Mouse (Mus musculus) MEL (cell line): ENCODE results near the gene Tmem248. TPM values are rescaled to one million over a fixed set of nuclear protein-coding genes. Genes with fewer than 3 reads are reported as not detected.

Experiments used
- DNase-seq: peaks from one replicate; pipeline ENCODE4 v3.0.0; 2011; ENCODE audit warnings: low read depth, low spot score
- H3K27ac ChIP-seq: 2 replicates; pipeline ENCODE4 v1.5.1; 2012; ENCODE audit warnings: low read depth, mild to moderate bottlenecking, control low read depth, low read length, moderate library complexity; ENCODE audit not compliant: control insufficient read depth
- H3K27me3 ChIP-seq, 2 experiments: fragments of 150-350 bp in 1 of 2; sonication (generic) in 1 of 2; 2 replicates each; pipeline ENCODE4 v1.6.1; 2012; ENCODE audit warnings: low read length in 2 of 2, mild to moderate bottlenecking in 2 of 2, improper control_type of control experiment in 1 of 2, moderate library complexity in 1 of 2; ENCODE audit not compliant: insufficient read depth in 2 of 2, control insufficient read depth in 1 of 2
- H3K36me3 ChIP-seq, 2 experiments: 2 replicates each; pipeline ENCODE4 v1.6.1; 2012 to 2014; ENCODE audit warnings: low read length in 2 of 2, improper control_type of control experiment in 1 of 2, inconsistent platforms in 1 of 2, mild to moderate bottlenecking in 1 of 2; ENCODE audit not compliant: insufficient read depth in 2 of 2, control insufficient read depth in 1 of 2
- H3K4me1 ChIP-seq, 2 experiments: fragments of 150-350 bp in 1 of 2; sonication (generic) in 1 of 2; 2 replicates each; pipeline ENCODE4 v1.6.1; 2012; ENCODE audit warnings: low read length in 2 of 2, improper control_type of control experiment in 1 of 2, mild to moderate bottlenecking in 1 of 2; ENCODE audit not compliant: insufficient read depth in 2 of 2, control insufficient read depth in 1 of 2
- H3K4me3 ChIP-seq, 2 experiments: fragments of 150-350 bp in 1 of 2; sonication (generic) in 1 of 2; 2 replicates each; pipeline ENCODE4 v1.5.1; 2012; ENCODE audit warnings: low read depth in 2 of 2, low read length in 2 of 2, mild to moderate bottlenecking in 2 of 2, moderate library complexity in 2 of 2, control low read depth in 1 of 2, improper control_type of control experiment in 1 of 2; ENCODE audit not compliant: control insufficient read depth in 1 of 2, insufficient read depth in 1 of 2
- H3K79me2 ChIP-seq: 2 replicates; pipeline ENCODE4 v1.6.1; 2012; ENCODE audit warnings: mild to moderate bottlenecking, low read length, moderate library complexity; ENCODE audit not compliant: control insufficient read depth, poor library complexity, insufficient read depth
- H3K9ac ChIP-seq: 2 replicates; pipeline ENCODE4 v1.6.1; 2012; ENCODE audit warnings: low read depth, mild to moderate bottlenecking, control low read depth, low read length, moderate library complexity; ENCODE audit not compliant: control insufficient read depth, poor library complexity, severe bottlenecking
- H3K9me3 ChIP-seq: fragments of 150-350 bp; sonication (generic); replicated peaks from 2 replicates; pipeline ENCODE4 v1.6.1; 2012; ENCODE audit warnings: mild to moderate bottlenecking, low read length, improper control_type of control experiment, moderate library complexity; ENCODE audit not compliant: insufficient read depth
- CHD1 ChIP-seq: IDR thresholded peaks from 2 replicates; pipeline ENCODE4 v1.6.1; 2012; ENCODE audit warnings: low read depth, mild to moderate bottlenecking, inconsistent platforms, low read length, improper control_type of control experiment
- CHD2 ChIP-seq: IDR thresholded peaks from 2 replicates; pipeline ENCODE4 v1.6.1; 2011; ENCODE audit warnings: low read length, improper control_type of control experiment
- CTCF ChIP-seq, 3 experiments: IDR thresholded peaks in 2 of 3; conservative IDR thresholded peaks in 1 of 3; 2 replicates each; pipeline ENCODE4 v1.5.1; 2011 to 2012; ENCODE audit warnings: low read length in 3 of 3, low read depth in 2 of 3, mild to moderate bottlenecking in 2 of 3, improper control_type of control experiment in 1 of 3, inconsistent platforms in 1 of 3, mixed read lengths in 1 of 3, moderate library complexity in 1 of 3; ENCODE audit not compliant: control insufficient read depth in 1 of 3, insufficient read depth in 1 of 3, poor library complexity in 1 of 3, severe bottlenecking in 1 of 3
- E2F4 ChIP-seq: IDR thresholded peaks from 2 replicates; pipeline ENCODE4 v1.6.1; 2011; ENCODE audit warnings: low read depth, low read length, improper control_type of control experiment, borderline replicate concordance
- ETS1 ChIP-seq: IDR thresholded peaks from 2 replicates; pipeline ENCODE4 v1.6.1; 2012; ENCODE audit warnings: low read depth, mild to moderate bottlenecking, inconsistent platforms, low read length, improper control_type of control experiment, moderate library complexity
- GABPA ChIP-seq: IDR thresholded peaks from 2 replicates; pipeline ENCODE4 v1.6.1; 2012; ENCODE audit warnings: low read depth, mild to moderate bottlenecking, inconsistent platforms, low read length, improper control_type of control experiment, moderate library complexity
- GATA1 ChIP-seq: IDR thresholded peaks from 2 replicates; pipeline ENCODE4 v1.6.1; 2011; ENCODE audit warnings: low read depth, low read length, improper control_type of control experiment
- HCFC1 ChIP-seq: IDR thresholded peaks from 2 replicates; pipeline ENCODE4 v1.6.1; 2012; ENCODE audit warnings: low read depth, mild to moderate bottlenecking, inconsistent platforms, low read length, improper control_type of control experiment, moderate library complexity
- JUND ChIP-seq: IDR thresholded peaks from 2 replicates; pipeline ENCODE4 v1.6.1; 2011; ENCODE audit warnings: low read depth, mild to moderate bottlenecking, improper control_type of control experiment, low read length
- MAX ChIP-seq: IDR thresholded peaks from 2 replicates; pipeline ENCODE4 v1.6.1; 2011; ENCODE audit warnings: low read length, improper control_type of control experiment
- MEF2A ChIP-seq: IDR thresholded peaks from 2 replicates; pipeline ENCODE4 v1.6.1; 2014; ENCODE audit warnings: low read depth, mild to moderate bottlenecking, inconsistent platforms, low read length, improper control_type of control experiment; ENCODE audit not compliant: poor library complexity, insufficient replicate concordance, severe bottlenecking; ENCODE audit errors: extremely low read depth
- MXI1 ChIP-seq: IDR thresholded peaks from 2 replicates; pipeline ENCODE4 v1.6.1; 2011; ENCODE audit warnings: mild to moderate bottlenecking, low read depth, low read length, improper control_type of control experiment
- MYB ChIP-seq: IDR thresholded peaks from 2 replicates; pipeline ENCODE4 v1.6.1; 2011; ENCODE audit warnings: mild to moderate bottlenecking, low read depth, low read length, improper control_type of control experiment
- NELFE ChIP-seq: IDR thresholded peaks from 2 replicates; pipeline ENCODE4 v1.6.1; 2011; ENCODE audit warnings: low read depth, low read length, improper control_type of control experiment
- RAD21 ChIP-seq: IDR thresholded peaks from 2 replicates; pipeline ENCODE4 v1.6.1; 2011; ENCODE audit warnings: mild to moderate bottlenecking, low read depth, low read length, improper control_type of control experiment
- RCOR1 ChIP-seq: IDR thresholded peaks from 2 replicates; pipeline ENCODE4 v1.6.1; 2012; ENCODE audit warnings: low read depth, mild to moderate bottlenecking, inconsistent platforms, low read length, improper control_type of control experiment
- TAL1 ChIP-seq: IDR thresholded peaks from 2 replicates; pipeline ENCODE4 v1.6.1; 2012; ENCODE audit warnings: mild to moderate bottlenecking, inconsistent platforms, low read length, moderate library complexity, mixed read lengths
- ZC3H11A ChIP-seq: IDR thresholded peaks from 2 replicates; pipeline ENCODE4 v1.6.1; 2012; ENCODE audit warnings: low read depth, mild to moderate bottlenecking, inconsistent platforms, low read length, improper control_type of control experiment
- ZKSCAN1 ChIP-seq: IDR thresholded peaks from 2 replicates; pipeline ENCODE4 v1.6.1; 2012; ENCODE audit warnings: low read depth, mild to moderate bottlenecking, inconsistent platforms, low read length, improper control_type of control experiment, moderate library complexity
- ZNF384 ChIP-seq: IDR thresholded peaks from 2 replicates; pipeline ENCODE4 v1.6.1; 2012; ENCODE audit warnings: low read depth, mild to moderate bottlenecking, inconsistent platforms, low read length, improper control_type of control experiment
- polyA plus RNA-seq, 2 experiments: library from polyadenylated mRNA; stranded (reverse) in 1 of 2; unstranded in 1 of 2; fragments of >175 nt in 1 of 2; fragments of >200 nt in 1 of 2; gene quantifications; 2 replicates each; pipeline versions ENCODE4 v1.2.1 to v1.2.4; 2012; ENCODE audit warnings: low replicate concordance in 2 of 2, low read depth in 1 of 2; ENCODE audit not compliant: insufficient read length in 2 of 2, insufficient read depth in 1 of 2, missing spikeins in 1 of 2
- total RNA-seq: library from RNA; depleted of rRNA; stranded (reverse); fragments of 300-350 nt; gene quantifications from 2 replicates; pipeline ENCODE4 v1.2.3, GENCODE M21; 2012

The Tmem248 gene
- total and polyA plus RNA-seq, 3 experiments: 55.5 to 58.2 TPM; not detected in 1

- H3K79me2 ChIP-seq: no peaks in the 10 kb centered on the region
These were observed 24.5 kb downstream of the Tmem248 start for GRCm38 (mm10) chr5:130241426-130241825.

GRCm38 (mm10) chr5:130247823-130248222 lies 30.9 kb downstream of the Tmem248 start:
- TF ChIP-seq MXI1: no peak
- no peak for TF ChIP-seq RAD21
- TF ChIP-seq JUND: no peak
- no peak for TF ChIP-seq GABPA
- TF ChIP-seq ZC3H11A: no peak
- no peak for TF ChIP-seq TAL1
- TF ChIP-seq MEF2A: no peak
- TF ChIP-seq HCFC1: no peak
- TF ChIP-seq, all 39 proteins: peak for 0
- Histone ChIP-seq H3K27me3 (no peaks in the 10 kb centered on the region), H3K27ac (no peak overlapping the region), H3K36me3 (peaks cover 0 to 23% of the 10 kb centered on the region in 2 experiments; a peak in 2 of 4 replicates), H3K4me1 (no peaks in the 10 kb centered on the region), H3K4me3 (no peak overlapping the region), H3K9ac (no peak overlapping the region), H3K79me2 (peaks cover 9% of the 10 kb centered on the region; the same call in 1 of the 2 replicates), H3K9me3 (no peaks in the 10 kb centered on the region)
- no peak for DNase-seq

More at GRCm38 (mm10) chr5:130241426-130241825, 24.5 kb downstream of the Tmem248 start:
- H3K36me3 ChIP-seq: peaks cover 0 to 18% of the 10 kb centered on the region in 2 experiments; a peak in 2 of 4 replicates
- no peaks in the 10 kb centered on the region for H3K9me3 ChIP-seq
- H3K4me3 ChIP-seq: no peak overlapping the region
- no peak for DNase-seq
- no peak overlapping the region for H3K27ac ChIP-seq
- H3K9ac ChIP-seq: no peak overlapping the region
- no peak for TF ChIP-seq ZKSCAN1
- no peaks in the 10 kb centered on the region for H3K4me1 ChIP-seq
- no peaks in the 10 kb centered on the region for H3K27me3 ChIP-seq

GRCm38 (mm10) chr5:130254164-130255016 lies 37.5 kb downstream of the Tmem248 start:
- Histone ChIP-seq H3K27ac (peak overlapping the region; percentile 91), H3K4me3 (peak overlapping the region; percentile 70 to 96), H3K36me3 (peaks cover 5 to 22% of the 10 kb centered on the region in 2 experiments), H3K9ac (peak overlapping the region; percentile 97), H3K4me1 (peaks cover 0 to 19% of the 10 kb centered on the region in 2 experiments; a peak in 2 of 4 replicates), H3K9me3 (no peaks in the 10 kb centered on the region), H3K79me2 (peaks cover 47% of the 10 kb centered on the region), H3K27me3 (no peaks in the 10 kb centered on the region)
- TF ChIP-seq GABPA (no peak), MAX (no peak), CTCF (IDR thresholded peaks at IDR 0.05 in 2 of 3, conservative IDR thresholded peaks at IDR 0.05 in 1 of 3; ENCODE audit: control insufficient read depth in 1 of 3, insufficient read depth in 1 of 3, low read depth in 2 of 3, low read length in 3 of 3, poor library complexity in 1 of 3, severe bottlenecking in 1 of 3) (peak; percentile 14 to 50 (median 20); a peak in 3 of 6 replicates), CHD2 (no peak), CHD1 (peak; percentile 96), GATA1 (no peak), NELFE (no peak), ETS1 (no peak), ZNF384 (peak; percentile 65; the same call in 1 of the 2 replicates), MYB (no peak), E2F4 (no peak), RCOR1 (no peak)
- peak; percentile 56 for DNase-seq
